Mouse (Mus musculus): ENCODE results near the gene Naif1.

DNA sequence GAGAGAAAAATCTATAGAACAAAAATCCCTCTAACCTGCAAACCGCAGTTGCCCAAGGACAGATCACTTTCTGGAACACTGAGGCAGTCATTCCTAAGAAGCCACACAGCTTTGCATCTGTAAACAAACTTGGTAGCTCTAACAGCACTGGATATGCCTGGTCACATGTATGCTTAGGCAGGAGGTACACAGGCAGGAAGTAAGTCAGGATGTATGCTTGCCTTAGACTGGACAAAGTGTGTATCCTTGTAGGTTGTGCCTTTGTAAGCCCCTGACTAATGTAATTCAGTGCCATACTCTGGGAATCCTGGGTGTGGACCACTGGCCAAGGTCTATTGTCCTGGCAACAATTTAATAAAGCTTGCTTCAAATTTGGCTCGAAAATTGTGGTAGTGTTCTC lies 13.5 kb downstream of the Naif1 start:
- TF ChIP-seq CTCF (IDR thresholded peaks at IDR 0.05; ENCODE audit: low read depth, low read length) (no peak), POLR2A (IDR thresholded peaks at IDR 0.05; ENCODE audit: extremely low read depth, insufficient read depth, low read length) (no peak)

All from liver, adult 2 months (tissue).